Mouse (Mus musculus) hindbrain, embryonic 15.5 days (tissue): ENCODE measurements around the gene Birc2. TPM values are rescaled to one million over a fixed set of nuclear protein-coding genes. Genes with fewer than 3 reads are reported as not detected.
A peak's percentile ranks its signal among the peaks of the same experiment; 100 is the strongest.

Source experiments
- ATAC-seq: fragments of 200-750 bp; cut with Nextera tagmentation; 2 replicates; pipeline ENCODE4 v1.8.0; 2017; ENCODE audit warnings: low read depth, moderate number of reproducible peaks, moderate TSS enrichment; ENCODE audit not compliant: low FRiP score
- H3K27ac ChIP-seq: fragments of 300-500 bp; sonication (generic); replicated peaks from 2 replicates; pipeline ENCODE4 v1.5.1; 2015; ENCODE audit warnings: mild to moderate bottlenecking, inconsistent platforms
- H3K27me3 ChIP-seq: fragments of 300-500 bp; sonication (generic); 2 replicates; pipeline ENCODE4 v1.6.1; 2015; ENCODE audit warnings: control low read depth, inconsistent platforms
- H3K36me3 ChIP-seq: fragments of 300-500 bp; sonication (generic); 2 replicates; pipeline ENCODE4 v1.6.1; 2015; ENCODE audit warnings: control low read depth, inconsistent platforms
- H3K4me1 ChIP-seq: fragments of 300-500 bp; sonication (generic); replicated peaks from 2 replicates; pipeline ENCODE4 v1.6.1; 2015; ENCODE audit warnings: control low read depth, inconsistent platforms
- H3K4me2 ChIP-seq: fragments of 300-500 bp; sonication (generic); 2 replicates; pipeline ENCODE4 v1.6.1; 2015; ENCODE audit warnings: moderate library complexity, mild to moderate bottlenecking, inconsistent platforms
- H3K4me3 ChIP-seq: fragments of 300-500 bp; sonication (generic); 2 replicates; pipeline ENCODE4 v1.5.1; 2015; ENCODE audit warnings: mild to moderate bottlenecking, inconsistent platforms
- H3K9ac ChIP-seq: fragments of 300-500 bp; sonication (generic); 2 replicates; pipeline ENCODE4 v1.6.1; 2015; ENCODE audit warnings: inconsistent platforms
- H3K9me3 ChIP-seq: fragments of 300-500 bp; sonication (generic); 2 replicates; pipeline ENCODE4 v1.6.1; 2016; ENCODE audit warnings: control low read depth, inconsistent platforms
- WGBS: fragments of 180-500 bp; shearing (Covaris S2); methylation state at CpG from one replicate; pipeline ENCODE4 v1.1.7; 2015; 5-methylcytosine and 5-hydroxymethylcytosine counted together
- polyA plus RNA-seq: library from polyadenylated mRNA; unstranded; fragments of >200 nt; fragmentation: Nextera tagmentation; extraction: Ambion mirVana; gene quantifications from 2 replicates; pipeline ENCODE4 v1.2.1, GENCODE M21; 2015

Birc2 gene
- polyA plus RNA-seq, 1 experiment from 2014 or later, result 44.8 TPM

DNA sequence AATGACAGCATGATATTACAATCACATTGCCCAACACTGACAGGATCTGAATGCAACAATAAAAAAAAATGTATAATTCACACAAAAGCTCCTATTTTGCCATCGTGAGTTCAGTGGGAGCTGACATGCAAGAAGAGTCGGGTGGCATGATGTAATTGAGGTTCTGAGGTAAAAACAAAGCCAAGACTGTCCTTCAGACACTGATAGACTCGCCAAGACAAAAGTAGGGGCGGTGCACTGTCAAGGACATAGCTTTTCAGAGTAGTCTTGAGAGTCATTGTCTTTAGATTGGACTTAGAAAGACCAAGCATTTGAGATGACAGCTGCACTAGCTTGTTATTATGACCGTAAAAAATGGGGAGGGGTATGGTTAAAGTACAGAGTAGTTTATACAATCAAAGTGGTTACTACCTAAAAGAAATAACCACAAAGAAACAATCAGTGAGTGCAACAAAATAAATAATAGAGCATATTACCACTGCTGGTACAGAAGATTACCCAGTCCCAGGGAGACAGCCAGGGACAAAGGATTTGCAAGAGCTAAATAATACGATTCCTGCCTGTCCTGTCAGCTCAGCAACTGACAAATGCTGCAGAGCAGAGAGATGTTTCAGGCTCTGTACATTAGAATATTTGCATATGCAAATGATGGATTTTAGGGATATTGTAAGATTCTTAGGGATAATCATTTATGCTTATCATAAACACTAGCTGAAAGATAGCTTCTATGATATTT is 40.6 kb downstream of the Birc2 start:
- Histone ChIP-seq H3K9ac (no peak overlapping the region), H3K4me2 (no peak overlapping the region), H3K4me1 (no peaks in the 10 kb centered on the region), H3K9me3 (no peaks in the 10 kb centered on the region), H3K27ac (no peak overlapping the region), H3K36me3 (peaks cover 2% of the 10 kb centered on the region; the same call in 1 of the 2 replicates), H3K4me3 (no peak overlapping the region), H3K27me3 (no peaks in the 10 kb centered on the region)
- ATAC-seq, result no peak
- 55% methylated on average over 6 of the region's 6 CpGs for WGBS

GRCm38 (mm10) chr9:7795581-7795980 is 41.3 kb downstream of the Birc2 start:
- ATAC-seq, result no peak

DNA sequence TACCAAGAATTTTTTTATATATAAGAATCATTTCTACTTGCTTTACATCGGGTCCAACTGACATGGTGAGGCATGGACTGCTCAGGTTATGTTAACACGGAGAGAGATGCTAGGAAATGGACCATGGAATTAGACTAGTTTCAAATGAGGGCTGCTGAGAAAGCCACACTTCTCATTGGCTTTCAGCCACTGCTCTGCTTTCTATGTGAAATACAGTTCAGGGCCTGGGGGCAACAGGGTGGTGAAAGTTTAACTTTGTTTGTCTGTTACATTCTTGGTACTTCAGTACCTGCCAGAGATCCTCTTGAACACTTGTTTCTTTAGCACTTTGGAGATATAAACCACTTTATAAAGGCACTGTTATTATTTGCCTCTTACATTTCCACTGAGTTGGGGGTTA is 43.3 kb downstream of the Birc2 start:
- Histone ChIP-seq H3K27me3 (no peaks in the 10 kb centered on the region), H3K4me3 (no peak overlapping the region), H3K27ac (no peak overlapping the region), H3K36me3 (peaks cover 7% of the 10 kb centered on the region; the same call in 1 of the 2 replicates), H3K9ac (no peak overlapping the region), H3K4me2 (no peak overlapping the region), H3K9me3 (no peaks in the 10 kb centered on the region), H3K4me1 (no peaks in the 10 kb centered on the region)
- WGBS, result 92% methylated on average over 2 of the region's 2 CpGs
- ATAC-seq, result no peak

More at GRCm38 (mm10) chr9:7795581-7795980, 41.3 kb downstream of the Birc2 start:
- Histone ChIP-seq H3K4me2 (no peak overlapping the region), H3K4me3 (no peak overlapping the region), H3K9ac (no peak overlapping the region), H3K27me3 (no peaks in the 10 kb centered on the region), H3K9me3 (no peaks in the 10 kb centered on the region), H3K4me1 (no peaks in the 10 kb centered on the region), H3K36me3 (peaks cover 7% of the 10 kb centered on the region; the same call in 1 of the 2 replicates), H3K27ac (no peak overlapping the region)

GRCm38 (mm10) chr9:7790580-7791084 is 46.2 kb downstream of the Birc2 start:
- H3K36me3 ChIP-seq, result peaks cover 7% of the 10 kb centered on the region; the same call in 1 of the 2 replicates
- H3K4me1 ChIP-seq, result no peaks in the 10 kb centered on the region
- H3K9ac ChIP-seq, result no peak overlapping the region
- no peak overlapping the region for H3K4me2 ChIP-seq
- ATAC-seq, result no peak
- 95% methylated on average over 11 of the region's 11 CpGs for WGBS
- no peaks in the 10 kb centered on the region for H3K27me3 ChIP-seq
- no peaks in the 10 kb centered on the region for H3K9me3 ChIP-seq
- H3K4me3 ChIP-seq, result no peak overlapping the region
- no peak overlapping the region for H3K27ac ChIP-seq

DNA sequence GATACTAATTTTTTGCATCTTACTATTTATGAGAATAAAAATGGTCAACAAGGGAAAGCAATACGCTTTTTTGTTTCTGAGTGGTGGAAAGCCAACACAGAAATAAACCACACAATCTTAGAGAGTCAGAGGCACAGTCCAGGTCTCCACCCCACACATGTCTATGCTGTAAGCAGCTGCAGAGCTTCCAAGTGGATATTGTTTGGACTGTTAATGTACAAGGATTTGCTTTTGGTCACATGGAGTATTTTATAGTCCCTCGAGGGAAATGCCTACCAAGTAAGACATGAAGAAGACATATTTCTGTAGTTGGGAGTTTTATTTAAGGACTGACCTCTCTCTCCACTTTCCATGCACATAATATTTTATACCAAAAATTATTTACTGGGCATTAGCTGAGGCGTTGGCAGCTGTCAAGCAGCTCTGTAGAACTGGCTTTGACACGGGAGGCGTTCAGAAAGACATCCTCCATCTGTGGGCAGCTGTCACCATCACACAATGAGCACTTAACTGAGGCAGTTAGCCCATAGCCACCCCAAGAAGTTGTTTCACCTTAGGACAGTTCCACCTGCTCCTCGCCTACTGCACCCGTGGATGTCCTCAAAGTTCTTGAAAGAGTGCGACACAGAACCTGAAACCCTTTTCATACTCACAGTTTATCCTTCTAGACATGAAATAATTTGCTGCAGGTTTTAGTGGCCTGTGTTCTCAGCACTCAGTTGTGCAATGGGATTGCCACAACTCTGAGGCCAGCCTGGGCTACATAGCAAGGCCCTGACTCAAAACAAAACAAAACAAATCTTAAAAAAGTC is 46.9 kb downstream of the Birc2 start:
- ATAC-seq, result no peak
- 92% methylated on average over 8 of the region's 8 CpGs for WGBS

DNA sequence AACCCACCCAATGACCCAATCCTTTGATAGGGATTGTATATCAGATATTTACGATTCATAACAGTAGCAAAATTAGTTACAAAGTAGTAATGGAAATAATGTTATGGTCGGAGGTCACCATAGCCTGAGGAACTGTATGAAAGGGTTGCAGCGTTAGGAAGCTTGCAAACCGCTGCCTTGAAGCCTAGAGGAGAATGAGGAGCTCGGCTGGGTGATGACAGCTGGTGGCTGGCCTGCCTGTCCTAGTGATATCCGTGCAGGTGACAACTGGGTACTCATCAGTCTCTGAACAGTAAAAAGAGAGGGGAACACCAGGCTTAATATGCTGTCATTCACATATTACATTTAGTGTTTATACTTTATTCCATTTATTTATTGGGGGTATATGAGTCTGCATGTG is 48.5 kb downstream of the Birc2 start:
- no peak overlapping the region for H3K4me3 ChIP-seq
- no peak overlapping the region for H3K4me2 ChIP-seq
- H3K9me3 ChIP-seq, result no peaks in the 10 kb centered on the region
- no peak overlapping the region for H3K9ac ChIP-seq
- no peak overlapping the region for H3K27ac ChIP-seq
- peaks cover 7% of the 10 kb centered on the region; the same call in 1 of the 2 replicates for H3K36me3 ChIP-seq
- no peaks in the 10 kb centered on the region for H3K4me1 ChIP-seq
- no peaks in the 10 kb centered on the region for H3K27me3 ChIP-seq
- no peak for ATAC-seq
- WGBS, result 87% methylated on average over 6 of the region's 6 CpGs

More for the DNA sequence above, 46.9 kb downstream of the Birc2 start:
- Histone ChIP-seq H3K4me2 (no peak overlapping the region), H3K4me1 (no peaks in the 10 kb centered on the region), H3K9me3 (no peaks in the 10 kb centered on the region), H3K4me3 (no peak overlapping the region), H3K9ac (no peak overlapping the region), H3K27me3 (no peaks in the 10 kb centered on the region), H3K36me3 (peaks cover 7% of the 10 kb centered on the region; the same call in 1 of the 2 replicates), H3K27ac (no peak overlapping the region)

- Histone ChIP-seq H3K27ac (no peak overlapping the region), H3K36me3 (0 out of 2 replicates have a peak, but pooled peaks cover 3% of the 10 kb centered on the region), H3K9me3 (no peaks in the 10 kb centered on the region), H3K4me1 (no peaks in the 10 kb centered on the region), H3K27me3 (no peaks in the 10 kb centered on the region), H3K4me3 (no peak overlapping the region), H3K4me2 (no peak overlapping the region), H3K9ac (no peak overlapping the region)
- 92% methylated on average over 7 of the region's 7 CpGs for WGBS
- ATAC-seq, result no peak
Observed at GRCm38 (mm10) chr9:7786086-7786485, 50.8 kb downstream of the Birc2 start.

- WGBS, result 91% methylated on average over 3 of the region's 3 CpGs
- H3K4me3 ChIP-seq, result no peak overlapping the region
Observed at GRCm38 (mm10) chr9:7785396-7785795, 51.5 kb downstream of the Birc2 start.

GRCm38 (mm10) chr9:7784615-7785012 is 52.2 kb downstream of the Birc2 start:
- Histone ChIP-seq H3K27ac (0 out of 2 replicates have a peak overlapping the region, but pooled peaks have one; percentile 18), H3K4me3 (no peak overlapping the region), H3K9ac (no peak overlapping the region), H3K4me1 (no peaks in the 10 kb centered on the region), H3K36me3 (no peaks in the 10 kb centered on the region), H3K27me3 (no peaks in the 10 kb centered on the region), H3K9me3 (no peaks in the 10 kb centered on the region), H3K4me2 (no peak overlapping the region)
- 56% methylated on average over 1 of the region's 1 CpGs for WGBS
- no peak for ATAC-seq

More at GRCm38 (mm10) chr9:7785396-7785795, 51.5 kb downstream of the Birc2 start:
- H3K9me3 ChIP-seq, result no peaks in the 10 kb centered on the region
- H3K27me3 ChIP-seq, result no peaks in the 10 kb centered on the region
- no peak overlapping the region for H3K27ac ChIP-seq
- no peak overlapping the region for H3K9ac ChIP-seq
- H3K4me1 ChIP-seq, result no peaks in the 10 kb centered on the region
- no peaks in the 10 kb centered on the region for H3K36me3 ChIP-seq
- ATAC-seq, result no peak
- no peak overlapping the region for H3K4me2 ChIP-seq

- Histone ChIP-seq H3K9ac (no peak overlapping the region), H3K27me3 (no peaks in the 10 kb centered on the region), H3K36me3 (no peaks in the 10 kb centered on the region), H3K4me2 (no peak overlapping the region), H3K27ac (0 out of 2 replicates have a peak overlapping the region, but pooled peaks have one; percentile 18), H3K4me1 (no peaks in the 10 kb centered on the region), H3K4me3 (no peak overlapping the region), H3K9me3 (no peaks in the 10 kb centered on the region)
- ATAC-seq, result peak; percentile 61; the same call in 1 of the 2 replicates
- WGBS, result 84% methylated on average over 15 of the region's 15 CpGs
Observed at GRCm38 (mm10) chr9:7783823-7784614, 52.8 kb downstream of the Birc2 start.

- H3K4me1 ChIP-seq, result no peaks in the 10 kb centered on the region
- no peaks in the 10 kb centered on the region for H3K36me3 ChIP-seq
- ATAC-seq, result no peak
- no peak overlapping the region for H3K4me2 ChIP-seq
- 95% methylated on average over 8 of the region's 8 CpGs for whole genome bisulfite sequencing
- H3K9me3 ChIP-seq, result no peaks in the 10 kb centered on the region
- H3K27ac ChIP-seq, result no peak overlapping the region
- no peak overlapping the region for H3K4me3 ChIP-seq
- no peak overlapping the region for H3K9ac ChIP-seq
- no peaks in the 10 kb centered on the region for H3K27me3 ChIP-seq
Observed at GRCm38 (mm10) chr9:7780250-7781150, 56.4 kb downstream of the Birc2 start.
